Mouse (Mus musculus) embryonic stem cell, embryonic (primary cell): ENCODE data around the gene Ak3.

Experiments used
- CTCF ChIA-PET, 4 experiments: fragments of 300-600 bp in 2 of 4; fragments of 350-600 bp in 2 of 4; sonication (Branson Sonifier 250); formaldehyde crosslinking; loops; one replicate each; lab custom pipeline; 2022; ENCODE audit warnings: inconsistent platforms in 2 of 4; lab: Charles Lee
- POLR2A ChIA-PET, 4 experiments: fragments of 300-600 bp in 2 of 4; fragments of 350-600 bp in 2 of 4; sonication (Branson Sonifier 250); formaldehyde crosslinking; loops; one replicate each; lab custom pipeline; 2022; ENCODE audit warnings: antibody characterized with exemption in 4 of 4, inconsistent platforms in 1 of 4; lab: Charles Lee

The Ak3 gene

DNA sequence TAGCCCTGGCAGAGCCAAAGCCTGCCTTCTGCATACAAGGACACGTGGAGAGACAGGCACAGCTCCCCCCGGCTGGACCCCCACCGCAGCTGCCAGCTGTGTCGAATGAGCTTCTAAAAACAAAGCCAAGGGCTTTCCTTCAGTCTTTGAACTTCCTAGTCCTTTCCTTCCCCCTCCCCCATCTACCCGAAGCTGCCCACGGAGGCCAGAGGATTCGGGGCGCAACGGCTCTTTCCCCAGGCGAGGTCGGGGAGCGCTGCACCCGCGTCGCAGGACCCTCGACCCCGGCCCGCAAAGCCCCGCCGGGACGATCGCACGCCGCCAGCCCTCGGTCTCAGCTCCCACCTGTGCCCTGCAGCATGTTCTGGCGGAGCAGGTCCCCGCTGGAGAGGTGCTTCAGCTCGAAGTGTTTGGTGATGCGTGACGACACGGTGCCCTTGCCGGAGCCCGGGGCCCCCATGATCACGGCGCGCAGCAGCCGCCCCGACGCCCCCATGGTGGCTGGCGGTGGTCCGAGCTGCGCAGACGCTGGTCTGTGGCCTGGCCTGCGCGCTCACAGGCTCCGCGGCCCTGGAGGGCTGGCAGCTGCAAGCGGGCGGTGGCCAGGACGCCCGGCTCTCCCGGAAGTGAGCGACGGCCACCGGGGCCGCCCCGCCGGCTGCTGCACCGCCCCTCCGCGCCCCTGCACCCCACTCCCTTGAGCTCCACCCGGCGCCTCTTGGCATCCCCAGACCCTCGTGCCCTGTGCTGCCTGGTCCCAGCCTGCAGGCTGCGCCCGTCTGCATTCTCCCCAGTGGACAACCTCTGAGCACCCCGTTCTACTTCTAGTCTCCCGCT lies at the start of gene Ak3:
Gene Ak3, minus strand, starts transcription at position 628 of the 837 bp plus-strand sequence.
- CTCF ChIA-PET, result interaction anchor here (0.6 to 2.0 kb wide), 14 partner anchors 8 to 308 kb away, joined by 3 to 9 read pairs (median 4); no protein-coding TSS in a partner anchor

DNA sequence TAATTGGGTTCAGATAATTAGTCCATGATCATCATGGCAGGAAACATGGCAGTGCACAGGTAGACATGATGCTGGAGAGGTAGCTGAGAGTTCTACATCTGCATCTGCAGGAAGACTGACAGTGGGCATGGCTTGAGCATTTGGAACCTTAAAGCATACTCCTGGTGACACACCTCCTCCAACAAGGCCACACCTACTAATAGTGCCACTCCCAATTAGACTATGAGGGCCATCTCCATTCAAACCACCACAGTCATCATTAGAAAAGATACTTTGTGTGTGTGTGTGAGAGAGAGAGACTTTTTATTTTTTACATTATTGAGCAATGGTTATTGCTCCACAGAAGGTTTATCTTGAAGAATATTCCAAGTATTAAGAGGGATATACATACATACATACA lies 44.4 kb upstream of the Ak3 start:
- CTCF ChIA-PET, result no interaction called here
- POLR2A ChIA-PET, result interaction anchor here in 1 of 4 experiments (1.5 kb wide), 1 partner anchor 18 kb away, joined by 4 read pairs; no protein-coding TSS in a partner anchor

More for the DNA sequence above, at the start of gene Ak3:
- POLR2A ChIA-PET, result interaction anchor here (0.6 to 2.6 kb wide), 47 partner anchors 9 to 407 kb away, joined by 3 to 14 read pairs (median 4); partner anchors contain the start of genes Cdc37l1 (in 3 of the 4), Rcl1 (in 2 of the 4), Jak2 (in 1 of the 4) and Plpp6 (in 1 of the 4)

GRCm38 (mm10) chr19:29088628-29089027 lies 40.9 kb upstream of the Ak3 start:
- ChIA-PET CTCF (interaction anchor here in 1 of 4 experiments (0.5 kb wide), 1 partner anchor 412 kb away, joined by 4 read pairs; no protein-coding TSS in a partner anchor), POLR2A (interaction anchor here in 3 of 4 experiments (0.5 to 1.8 kb wide), 7 partner anchors 12 to 455 kb away, joined by 3 to 8 read pairs (median 4); partner anchors contain the start of gene Rcl1 (in 2 of the 3))

GRCm38 (mm10) chr19:29074802-29075201 lies 27.0 kb upstream of the Ak3 start:
- POLR2A ChIA-PET, result interaction anchor here in 3 of 4 experiments (0.8 to 2.8 kb wide), 6 partner anchors 8 to 25 kb away, joined by 3 to 11 read pairs (median 3); no protein-coding TSS in a partner anchor
- CTCF ChIA-PET, result interaction anchor here in 1 of 4 experiments (1.0 kb wide), 1 partner anchor 11 kb away, joined by 3 read pairs; no protein-coding TSS in a partner anchor

- CTCF ChIA-PET, result interaction anchor here in 2 of 4 experiments (0.5 to 1.1 kb wide), 2 partner anchors 286 to 287 kb away, joined by 4 read pairs; no protein-coding TSS in a partner anchor
Observed at GRCm38 (mm10) chr19:29069195-29069594, 21.4 kb upstream of the Ak3 start.

DNA sequence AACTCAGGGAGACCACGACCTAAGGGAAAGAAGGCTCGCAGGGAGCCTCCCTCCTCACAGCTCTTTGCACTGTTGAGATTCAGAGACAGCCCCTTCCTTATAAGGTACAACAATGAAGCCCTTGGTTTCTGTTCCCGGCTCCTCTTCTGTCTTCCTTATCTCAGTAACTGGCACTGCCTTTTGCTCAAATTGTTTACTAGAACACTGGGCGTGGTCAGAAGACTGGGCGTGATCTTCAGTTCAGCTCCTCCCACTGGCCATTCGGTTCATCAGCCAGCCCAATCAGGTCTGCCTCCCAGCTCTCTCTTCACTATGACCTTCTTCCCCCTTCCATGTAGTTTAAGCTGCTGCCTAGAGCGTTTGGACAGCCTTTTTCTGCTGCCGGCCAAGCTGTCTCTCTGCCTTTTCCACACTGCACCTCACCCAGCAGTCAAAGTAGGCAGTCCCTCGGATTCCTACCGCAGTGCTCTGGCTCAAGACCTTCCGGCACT lies 19.3 kb upstream of the Ak3 start:
- ChIA-PET POLR2A (interaction anchor here in 3 of 4 experiments (0.6 to 3.5 kb wide), 80 partner anchors 8 to 1638 kb away, joined by 3 to 45 read pairs (median 4); partner anchors contain the start of genes Ak3 (in 3 of the 3), Cdc37l1 (in 3 of the 3), Rcl1 (in 3 of the 3) and Jak2 (in 2 of the 3)), CTCF (interaction anchor here (0.5 to 3.2 kb wide), 23 partner anchors 20 to 1063 kb away, joined by 3 to 27 read pairs (median 3); partner anchors contain the start of genes Rcl1 (in 2 of the 4) and Jak2 (in 1 of the 4))

More at GRCm38 (mm10) chr19:29069195-29069594, 21.4 kb upstream of the Ak3 start:
- POLR2A ChIA-PET, result interaction anchor here in 3 of 4 experiments (0.6 to 1.0 kb wide), 7 partner anchors 31 to 312 kb away, joined by 3 to 6 read pairs (median 4); partner anchors contain the start of gene Rcl1 (in 1 of the 3)

DNA sequence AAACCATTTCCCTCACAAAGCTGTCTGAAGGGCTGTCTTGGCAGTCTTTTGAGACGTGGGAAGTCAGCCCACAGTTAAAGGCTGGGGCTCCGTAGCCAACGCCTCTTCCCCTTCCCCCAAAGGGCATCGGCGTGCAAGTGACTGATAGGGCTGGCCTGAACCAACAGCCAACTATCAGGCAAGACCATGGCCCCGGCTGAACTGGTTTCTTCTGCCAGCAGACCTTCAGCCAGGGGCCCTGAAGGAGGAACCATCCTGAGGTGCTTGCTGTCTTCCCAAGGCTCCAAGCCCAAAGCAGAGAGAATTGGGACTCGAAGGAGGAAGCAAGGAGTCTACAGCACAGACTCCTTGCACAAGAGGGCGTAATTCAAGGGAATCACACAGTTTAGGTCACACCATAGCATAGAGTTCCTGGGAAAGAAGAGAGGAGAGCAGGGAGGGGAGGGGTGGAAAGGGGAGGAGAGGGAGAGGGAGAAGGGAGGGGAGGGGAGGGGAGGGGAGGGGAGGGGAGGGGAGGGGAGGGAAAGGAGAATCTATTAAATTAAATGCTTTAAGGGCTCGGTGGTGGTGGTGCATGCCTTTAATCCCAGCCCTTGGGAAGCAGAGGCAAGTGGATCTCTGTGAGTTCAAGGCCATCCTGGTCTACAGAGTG lies 16.8 kb upstream of the Ak3 start:
- CTCF ChIA-PET, result interaction anchor here (0.5 to 3.2 kb wide), 46 partner anchors 9 to 552 kb away, joined by 3 to 65 read pairs (median 4); partner anchors contain the start of genes Jak2 (in 2 of the 4), Ak3 (in 1 of the 4), Rcl1 (in 1 of the 4) and Rln1 (in 1 of the 4)

DNA sequence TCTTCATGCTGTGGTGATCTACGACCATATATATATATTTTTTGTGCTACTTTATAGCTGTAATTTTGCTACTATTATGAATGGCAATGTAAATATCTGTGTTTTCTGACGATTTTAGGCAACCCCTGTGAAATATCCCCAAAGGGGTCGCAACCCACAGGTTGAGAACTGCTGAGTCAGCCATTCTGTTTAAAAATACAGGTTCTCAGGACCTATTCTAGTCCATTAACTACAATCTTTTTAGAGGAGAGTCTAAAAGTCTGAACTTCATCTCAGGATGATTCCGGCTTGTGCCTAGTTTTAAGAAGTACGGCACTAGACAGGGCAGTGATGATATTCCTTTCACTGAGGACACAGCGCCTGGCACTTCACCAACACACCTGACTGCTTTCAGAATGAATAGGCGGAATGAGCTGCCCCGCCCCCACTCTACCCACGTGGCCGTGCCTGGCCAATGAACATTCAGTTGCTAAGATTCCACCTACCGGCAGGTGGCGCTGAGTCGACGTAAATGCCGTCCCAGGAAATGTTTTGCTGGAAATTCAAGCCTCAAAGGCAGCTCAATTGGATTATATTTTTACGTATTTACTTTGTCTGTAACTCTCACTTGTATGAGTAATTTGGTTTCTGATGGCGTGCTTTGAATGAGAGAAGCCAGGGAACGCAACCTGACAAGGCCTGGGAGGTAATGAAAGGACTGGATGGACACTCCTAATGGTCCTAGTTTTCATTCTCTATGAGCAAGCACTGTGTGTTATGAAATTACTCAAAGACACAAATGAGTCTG lies 16.0 kb upstream of the Ak3 start:
- POLR2A ChIA-PET, result interaction anchor here in 3 of 4 experiments (0.6 to 1.8 kb wide), 37 partner anchors 8 to 458 kb away, joined by 3 to 16 read pairs (median 4); partner anchors contain the start of genes Jak2 (in 2 of the 3), Rcl1 (in 2 of the 3), Ak3 (in 1 of the 3) and Cdc37l1 (in 1 of the 3)
- CTCF ChIA-PET, result interaction anchor here (0.5 to 2.5 kb wide), 46 partner anchors 8 to 551 kb away, joined by 3 to 65 read pairs (median 4); partner anchors contain the start of genes Jak2 (in 3 of the 4), Ak3 (in 1 of the 4), Rcl1 (in 1 of the 4) and Rln1 (in 1 of the 4)

More for the DNA sequence above, 16.8 kb upstream of the Ak3 start:
- POLR2A ChIA-PET, result interaction anchor here in 3 of 4 experiments (0.6 to 3.5 kb wide), 38 partner anchors 9 to 457 kb away, joined by 3 to 40 read pairs (median 5); partner anchors contain the start of genes Rcl1 (in 3 of the 3), Jak2 (in 2 of the 3), Ak3 (in 1 of the 3) and Cdc37l1 (in 1 of the 3)

GRCm38 (mm10) chr19:29063009-29063408 lies 15.2 kb upstream of the Ak3 start:
- POLR2A ChIA-PET, result interaction anchor here in 3 of 4 experiments (1.2 to 1.8 kb wide), 4 partner anchors 43 to 458 kb away, joined by 3 to 10 read pairs (median 5); partner anchors contain the start of genes Jak2 (in 1 of the 3) and Ric1 (in 1 of the 3)
- CTCF ChIA-PET, result interaction anchor here in 1 of 4 experiments (2.0 kb wide), 1 partner anchor 293 kb away, joined by 65 read pairs; no protein-coding TSS in a partner anchor

DNA sequence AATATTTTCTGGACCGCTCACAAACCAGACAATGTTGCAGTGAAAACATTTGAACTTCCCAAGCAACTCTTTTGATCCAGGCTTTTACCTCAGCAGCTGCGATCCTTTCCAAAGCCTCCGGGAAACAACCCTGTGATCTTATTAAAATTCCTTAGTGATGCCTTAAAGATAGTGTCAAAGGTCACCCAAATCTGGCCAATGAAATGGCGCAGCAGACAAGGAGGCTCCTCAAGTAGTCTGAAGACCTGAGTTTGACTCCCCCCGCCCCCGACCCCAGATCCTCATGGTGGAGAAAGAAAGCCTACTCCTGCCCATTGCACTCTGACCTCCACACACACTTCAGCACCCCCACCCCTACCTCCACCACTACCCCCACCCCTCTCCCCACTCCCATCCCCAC lies 12.5 kb upstream of the Ak3 start:
- ChIA-PET CTCF (interaction anchor here in 3 of 4 experiments (0.6 to 1.5 kb wide), 7 partner anchors 15 to 295 kb away, joined by 3 to 5 read pairs (median 4); partner anchors contain the start of gene 4430402I18Rik (in 1 of the 3)), POLR2A (interaction anchor here in 3 of 4 experiments (0.6 to 2.4 kb wide), 8 partner anchors 14 to 535 kb away, joined by 3 to 6 read pairs (median 4); partner anchors contain the start of gene Rcl1 (in 1 of the 3))

GRCm38 (mm10) chr19:29059688-29060087 lies 11.9 kb upstream of the Ak3 start:
- ChIA-PET CTCF (interaction anchor here (0.6 to 1.5 kb wide), 8 partner anchors 40 to 296 kb away, joined by 3 to 5 read pairs (median 4); partner anchors contain the start of gene 4430402I18Rik (in 1 of the 4)), POLR2A (interaction anchor here in 1 of 4 experiments (1.0 to 2.4 kb wide), 2 partner anchors 12 to 41 kb away, joined by 3 to 6 read pairs; partner anchors contain the start of genes Ak3 and Rcl1)

- ChIA-PET POLR2A (interaction anchor here in 3 of 4 experiments (0.6 to 2.4 kb wide), 7 partner anchors 8 to 68 kb away, joined by 3 to 8 read pairs (median 4); partner anchors contain the start of genes Ak3 (in 2 of the 3) and Rcl1 (in 1 of the 3)), CTCF (interaction anchor here (0.6 to 2.0 kb wide), 8 partner anchors 11 to 497 kb away, joined by 3 to 10 read pairs (median 5); partner anchors contain the start of gene Ak3 (in 1 of the 4))
Observed at GRCm38 (mm10) chr19:29058741-29059140, 11.0 kb upstream of the Ak3 start.

DNA sequence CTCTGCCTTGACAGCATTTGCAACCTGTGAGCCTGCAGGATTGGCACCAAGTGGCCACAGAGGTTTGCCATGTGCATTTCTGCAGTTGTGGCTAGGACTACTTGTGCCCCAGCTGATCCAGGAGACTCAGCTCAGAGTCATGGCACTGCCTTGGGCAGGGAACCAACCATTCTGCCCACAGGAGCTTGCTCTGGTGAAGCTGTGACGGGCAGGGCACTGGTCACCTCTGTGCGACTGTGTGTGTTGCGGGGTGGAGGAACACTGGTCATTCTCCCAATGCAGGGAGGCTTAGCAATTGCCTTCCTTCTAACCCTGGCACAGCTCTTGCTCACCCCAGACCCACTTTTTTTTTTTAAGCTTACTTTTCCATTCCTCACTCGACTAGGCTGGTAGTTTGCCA lies 7.7 kb upstream of the Ak3 start:
- POLR2A ChIA-PET, result interaction anchor here in 3 of 4 experiments (0.8 to 1.2 kb wide), 4 partner anchors 9 to 304 kb away, joined by 3 to 6 read pairs (median 4); no protein-coding TSS in a partner anchor
- CTCF ChIA-PET, result interaction anchor here in 1 of 4 experiments (1.1 kb wide), 1 partner anchor 8 kb away, joined by 4 read pairs; no protein-coding TSS in a partner anchor

DNA sequence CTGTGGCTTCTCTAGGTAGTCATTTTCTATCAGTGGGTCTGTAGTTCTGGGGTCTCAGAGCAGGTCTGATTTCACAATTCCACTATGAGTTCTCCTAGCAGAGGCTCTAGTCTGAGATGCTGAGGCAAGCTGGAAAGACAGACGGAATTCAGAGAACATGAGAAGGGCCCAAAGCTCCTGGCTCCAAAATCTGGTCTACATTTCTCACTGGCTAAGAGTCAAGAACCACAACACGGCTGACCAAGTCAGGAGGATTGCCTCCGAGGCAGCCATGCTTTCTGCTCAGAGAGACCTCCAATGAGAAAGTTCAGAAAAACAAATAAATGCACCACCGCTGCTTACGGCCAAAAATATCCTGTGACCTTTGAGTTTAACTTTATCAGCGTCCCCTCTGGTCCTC lies 6.8 kb upstream of the Ak3 start:
- ChIA-PET POLR2A (interaction anchor here in 2 of 4 experiments (0.9 to 1.3 kb wide), 3 partner anchors 9 to 78 kb away, joined by 3 read pairs; no protein-coding TSS in a partner anchor), CTCF (no interaction called here)

DNA sequence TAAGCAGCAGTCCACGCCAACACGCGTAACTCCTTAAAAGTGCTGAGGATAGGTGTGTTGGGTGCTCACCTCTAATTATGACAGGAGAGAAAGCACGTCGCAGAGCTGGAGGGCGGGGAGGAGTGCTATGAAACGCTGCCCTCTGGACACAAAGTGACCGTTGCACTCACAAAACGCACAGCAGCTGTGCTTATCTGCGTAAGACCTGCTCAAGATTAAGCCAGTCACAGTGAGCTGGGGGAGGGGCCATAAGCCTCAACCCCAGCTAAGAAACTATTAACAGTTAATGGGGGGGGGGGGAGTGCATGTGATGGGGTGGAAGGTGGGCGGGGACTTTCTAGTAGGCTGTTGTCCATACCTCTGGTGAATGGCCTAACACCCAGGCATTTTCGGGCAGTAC lies 5.0 kb upstream of the Ak3 start:
- POLR2A ChIA-PET, result interaction anchor here in 3 of 4 experiments (0.6 to 2.0 kb wide), 6 partner anchors 11 to 276 kb away, joined by 3 to 5 read pairs (median 4); no protein-coding TSS in a partner anchor
- CTCF ChIA-PET, result interaction anchor here in 2 of 4 experiments (0.6 to 1.7 kb wide), 3 partner anchors 69 to 303 kb away, joined by 3 to 8 read pairs (median 5); no protein-coding TSS in a partner anchor
